ENCODE assay signal across 9 mouse cellular contexts in genomic region chr12:111536746-111537145, GRCm38 (mm10). TPM values are rescaled to one million over a fixed set of nuclear protein-coding genes. Genes with fewer than 3 reads are reported as not detected.
A peak's percentile ranks its signal among the peaks of the same experiment; 100 is the strongest.
DNase-seq lines count a peak whose midpoint lies in the region; ATAC-seq and TF ChIP-seq lines count a peak whose summit lies in the region.
"Had no signal": no experiment of that assay in that cellular context is flagged by ENCODE, and none has a peak within 500 bp of the region (broad histone marks: within the 10 kb centered on the region; RNA-seq: fewer than 3 reads in every experiment).

No protein-coding gene starts in this region.

- peaks cover 38% of the 10 kb centered on the region for H3K4me1 ChIP-seq in kidney, embryonic 14.5 days (ENCODE audit: control insufficient read depth, insufficient read depth, low read length)
- H3K4me1 ChIP-seq in brown adipose tissue, adult 24 weeks (ENCODE audit: control insufficient read depth, insufficient read depth, insufficient read length, low read length), result no peaks in the 10 kb centered on the region; the same call in 1 of the 2 replicates
- H3K4me1 ChIP-seq in hindbrain, embryonic 16.5 days (ENCODE audit: control insufficient read depth, insufficient read depth, low read depth, low read length), result peaks cover 28% of the 10 kb centered on the region
- H3K4me1 ChIP-seq in midbrain, embryonic 16.5 days (ENCODE audit: control insufficient read depth, insufficient read depth, low read length), result peaks cover 35% of the 10 kb centered on the region
- H3K4me1 ChIP-seq in thymus, adult 2 months (replicated peaks; ENCODE audit: control insufficient read depth, insufficient read depth, low read length), result peaks cover 6% of the 10 kb centered on the region

- TF ChIP-seq CTCF in thymus, adult 2 months (IDR thresholded peaks at IDR 0.05; ENCODE audit: borderline replicate concordance, control insufficient read depth, extremely low read depth, insufficient read depth, low read length, poor library complexity), result no peak

- peak overlapping the region; percentile 68 for H3K4me3 ChIP-seq in kidney, embryonic 14.5 days (ENCODE audit: low read length)
- peak overlapping the region; percentile 84 for H3K4me3 ChIP-seq in brown adipose tissue, adult 24 weeks (ENCODE audit: insufficient read depth, low read depth, low read length)
- H3K4me3 ChIP-seq in hindbrain, embryonic 16.5 days (ENCODE audit: low read length), result peak overlapping the region; percentile 86
- H3K4me3 ChIP-seq in midbrain, embryonic 16.5 days (ENCODE audit: low read depth, low read length), result peak overlapping the region; percentile 93
- H3K4me3 ChIP-seq in thymus, adult 2 months (ENCODE audit: control insufficient read depth, insufficient read depth, low read length), result no peak overlapping the region

- H3K36me3 ChIP-seq in kidney, embryonic 14.5 days (ENCODE audit: control insufficient read depth, insufficient read depth, low read length), result peaks cover 29% of the 10 kb centered on the region
- H3K36me3 ChIP-seq in hindbrain, embryonic 16.5 days (ENCODE audit: control insufficient read depth, insufficient read depth, low read length), result peaks cover 8% of the 10 kb centered on the region
- H3K36me3 ChIP-seq in midbrain, embryonic 16.5 days (ENCODE audit: control insufficient read depth, insufficient read depth, low read length), result peaks cover 13% of the 10 kb centered on the region
- H3K36me3 ChIP-seq in thymus, adult 2 months (ENCODE audit: control insufficient read depth, insufficient read depth, low read length), result peaks cover 25% of the 10 kb centered on the region

- no peaks in the 10 kb centered on the region for H3K9me3 ChIP-seq in kidney, embryonic 14.5 days (ENCODE audit: control insufficient read depth, low read length)
- H3K9me3 ChIP-seq in hindbrain, embryonic 16.5 days (ENCODE audit: control insufficient read depth, low read length), result no peaks in the 10 kb centered on the region
- H3K9me3 ChIP-seq in midbrain, embryonic 16.5 days (replicated peaks; ENCODE audit: control insufficient read depth, low read length, poor library complexity, severe bottlenecking), result no peaks in the 10 kb centered on the region

- no peaks in the 10 kb centered on the region for H3K27me3 ChIP-seq in kidney, embryonic 14.5 days (ENCODE audit: control insufficient read depth, insufficient read depth, low read length)
- H3K27me3 ChIP-seq in hindbrain, embryonic 16.5 days (replicated peaks; ENCODE audit: control insufficient read depth, insufficient read depth, low read length), result no peaks in the 10 kb centered on the region
- H3K27me3 ChIP-seq in midbrain, embryonic 16.5 days (ENCODE audit: control insufficient read depth, insufficient read depth, low read depth, low read length), result no peaks in the 10 kb centered on the region
- no peaks in the 10 kb centered on the region for H3K27me3 ChIP-seq in thymus, adult 2 months (ENCODE audit: control insufficient read depth, insufficient read depth, low read length)

- no peak for TF ChIP-seq POLR2A in thymus, adult 2 months (IDR thresholded peaks at IDR 0.05; ENCODE audit: control insufficient read depth, extremely low read depth, insufficient read depth, low read length, poor library complexity)

- peak overlapping the region; percentile 99; the same call in 1 of the 2 replicates for H3K9ac ChIP-seq in kidney, embryonic 14.5 days (ENCODE audit: low read depth, low read length)
- H3K9ac ChIP-seq in hindbrain, embryonic 16.5 days (ENCODE audit: low read depth, low read length), result peak overlapping the region; percentile 94
- peak overlapping the region; percentile 93 for H3K9ac ChIP-seq in midbrain, embryonic 16.5 days (ENCODE audit: low read depth, low read length)

- DNase-seq in kidney, adult 11 months, result no peak
- no peak for DNase-seq in adrenal gland, postnatal 10 days
- no peak for DNase-seq in kidney, postnatal 25 days
- no peak for DNase-seq in thymus, adult 2 months

- H3K27ac ChIP-seq in kidney, embryonic 14.5 days (ENCODE audit: low read depth, low read length), result peak overlapping the region; percentile 84; the same call in 1 of the 2 replicates
- H3K27ac ChIP-seq in brown adipose tissue, adult 24 weeks (replicated peaks; ENCODE audit: low read depth, low read length), result peak overlapping the region; percentile 94
- peak overlapping the region; percentile 97 for H3K27ac ChIP-seq in hindbrain, embryonic 16.5 days (ENCODE audit: low read depth, low read length)
- H3K27ac ChIP-seq in midbrain, embryonic 16.5 days (ENCODE audit: low read length), result peak overlapping the region; percentile 99; the same call in 1 of the 2 replicates
- no peak overlapping the region for H3K27ac ChIP-seq in thymus, adult 2 months (ENCODE audit: control insufficient read depth, insufficient read depth, low read length)

- WGBS in kidney, embryonic 14.5 days, result 15% methylated on average over 4 of the region's 4 CpGs
- 28% methylated on average over 4 of the region's 4 CpGs for WGBS in hindbrain, embryonic 16.5 days
- WGBS in midbrain, embryonic 16.5 days, result 31% methylated on average over 4 of the region's 4 CpGs
- WGBS in thymus, adult 2 months, result 68% methylated on average over 4 of the region's 4 CpGs

- no peak for ATAC-seq in kidney, embryonic 14.5 days (ENCODE audit: low FRiP score, low TSS enrichment)
- ATAC-seq in hindbrain, embryonic 16.5 days, result no peak
- ATAC-seq in midbrain, embryonic 16.5 days, result no peak

- H3K4me2 ChIP-seq in kidney, embryonic 14.5 days (replicated peaks; ENCODE audit: low read depth, low read length), result peak overlapping the region; percentile 63
- peak overlapping the region; percentile 74 for H3K4me2 ChIP-seq in hindbrain, embryonic 16.5 days (ENCODE audit: low read length)
- H3K4me2 ChIP-seq in midbrain, embryonic 16.5 days (ENCODE audit: low read length), result peak overlapping the region; percentile 68

RNA-seq across cellular contexts. Expression of gene Eif5, which starts 1.1 kb away (rescaled TPM):
- polyA plus RNA-seq in kidney, embryonic 14.5 days (2014; fragmentation: Nextera tagmentation; extraction: Ambion mirVana), result 605 and 611 TPM in 2 replicates
- polyA plus RNA-seq in brown adipose tissue, adult 24 weeks (2012; ENCODE audit: insufficient read depth, insufficient read length, missing spikeins), result 216 and 330 TPM in 2 replicates
- 482 and 486 TPM in 2 replicates for polyA plus RNA-seq in hindbrain, embryonic 16.5 days (2015; fragmentation: Nextera tagmentation; extraction: Ambion mirVana)
- polyA plus RNA-seq in midbrain, embryonic 16.5 days (2015; fragmentation: Nextera tagmentation; extraction: Ambion mirVana), result 502 and 561 TPM in 2 replicates
- total RNA-seq in adrenal gland, postnatal 10 days (2021), result 100 to 1,000 TPM; 300 to 322 TPM
- polyA plus RNA-seq in thymus, adult 2 months (2012; rRNA removed), result 88.0 and 124 TPM in 2 replicates

RNA-seq across cellular contexts. Expression of gene Mark3, which starts 37.6 kb away (rescaled TPM):
- polyA plus RNA-seq in kidney, embryonic 14.5 days (2014; fragmentation: Nextera tagmentation; extraction: Ambion mirVana), result 61.5 and 73.6 TPM in 2 replicates
- polyA plus RNA-seq in brown adipose tissue, adult 24 weeks (2012; ENCODE audit: insufficient read depth, insufficient read length, missing spikeins), result 25.9 and 31.0 TPM in 2 replicates
- 26.4 and 38.3 TPM in 2 replicates for polyA plus RNA-seq in hindbrain, embryonic 16.5 days (2015; fragmentation: Nextera tagmentation; extraction: Ambion mirVana)
- 39.9 and 45.5 TPM in 2 replicates for polyA plus RNA-seq in midbrain, embryonic 16.5 days (2015; fragmentation: Nextera tagmentation; extraction: Ambion mirVana)
- 10 to 100 TPM; 84.9 to 94.1 TPM for total RNA-seq in adrenal gland, postnatal 10 days (2021)
- polyA plus RNA-seq in thymus, adult 2 months (2012; rRNA removed), result 45.9 and 47.7 TPM in 2 replicates

RNA-seq across cellular contexts. Expression of gene Gm266, which starts 51.1 kb away (rescaled TPM):
- 123 and 137 TPM in 2 replicates for polyA plus RNA-seq in kidney, embryonic 14.5 days (2014; fragmentation: Nextera tagmentation; extraction: Ambion mirVana)
- not detected in 2 replicates for polyA plus RNA-seq in brown adipose tissue, adult 24 weeks (2012; ENCODE audit: insufficient read depth, insufficient read length, missing spikeins)
- polyA plus RNA-seq in hindbrain, embryonic 16.5 days (2015; fragmentation: Nextera tagmentation; extraction: Ambion mirVana), result 2.6 and 5.0 TPM in 2 replicates
- polyA plus RNA-seq in midbrain, embryonic 16.5 days (2015; fragmentation: Nextera tagmentation; extraction: Ambion mirVana), result 1.0 and 3.1 TPM in 2 replicates
- 1 to 10 TPM; 1.0 to 1.1 TPM for total RNA-seq in adrenal gland, postnatal 10 days (2021)
- 1.4 and 1.8 TPM in 2 replicates for polyA plus RNA-seq in thymus, adult 2 months (2012; rRNA removed)
- total RNA-seq: hematopoietic stem cell, adult 5-6 weeks had no signal

Comparison
In these comparisons a context has a peak if more than half of its experiments do, and no peak if none do; other contexts are left out.
1. RNA of gene Gm266, which starts 51.1 kb away (polyA plus RNA-seq): 123 to 137 TPM in kidney, embryonic 14.5 days; 2.6 to 5.0 TPM in hindbrain, embryonic 16.5 days, 1.0 to 3.1 TPM in midbrain, embryonic 16.5 days, 1.4 to 1.8 TPM in thymus, adult 2 months and not detected in brown adipose tissue, adult 24 weeks; every median in the first group is over 10 times any median in the second.
2. Peak in every context shown above with its lines, with median percentiles within 50 percentile points of each other: H3K4me2 ChIP-seq and H3K9ac ChIP-seq.